Mouse (Mus musculus) olfactory bulb, adult 2 months (tissue): ENCODE measurements around the gene Ice1.

ENCODE experiments used
- CTCF ChIP-seq: fragments of 200-500 bp; IDR thresholded peaks from 2 replicates; pipeline ENCODE4 v1.5.1; 2012; ENCODE audit warnings: low read depth, mild to moderate bottlenecking, low read length, moderate library complexity; ENCODE audit not compliant: insufficient read depth
- POLR2A ChIP-seq: fragments of 200-500 bp; IDR thresholded peaks from 2 replicates; pipeline ENCODE4 v1.6.1; 2012; ENCODE audit warnings: mild to moderate bottlenecking, low read depth, low read length, moderate library complexity; ENCODE audit not compliant: insufficient read depth

GRCm38 (mm10) chr13:70680316-70680715, 42.9 kb upstream of the Ice1 start:
- no peak for TF ChIP-seq POLR2A
- TF ChIP-seq CTCF: no peak
